Mouse (Mus musculus): ENCODE data around the gene Kpna6.
A peak's percentile ranks its signal among the peaks of the same experiment; 100 is the strongest.

The Kpna6 gene

GRCm38 (mm10) chr4:129618031-129618430 is 54.5 kb downstream of the Kpna6 start:
- no peak for DNase-seq (ENCODE audit: low read depth)

- no peak for DNase-seq (ENCODE audit: low read depth)
Measured at GRCm38 (mm10) chr4:129617121-129617641, 55.4 kb downstream of the Kpna6 start.

GRCm38 (mm10) chr4:129616631-129617030 is 55.9 kb downstream of the Kpna6 start:
- DNase-seq (ENCODE audit: low read depth): no peak

- no peak for DNase-seq (ENCODE audit: low read depth)
Measured at GRCm38 (mm10) chr4:129615801-129616290, 56.7 kb downstream of the Kpna6 start.

- no peak for DNase-seq (ENCODE audit: low read depth)
Measured at GRCm38 (mm10) chr4:129614093-129614492, 58.5 kb downstream of the Kpna6 start, which contains the start of gene Dcdc2b. Dcdc2b (minus strand) TSS chr4:129614257.

GRCm38 (mm10) chr4:129610472-129610871 is 62.1 kb downstream of the Kpna6 start:
- DNase-seq (ENCODE audit: low read depth): no peak

- DNase-seq (ENCODE audit: low read depth): peak; percentile 61
Measured at GRCm38 (mm10) chr4:129610026-129610425, 62.5 kb downstream of the Kpna6 start.

GRCm38 (mm10) chr4:129609139-129609631 is 63.4 kb downstream of the Kpna6 start:
- no peak for DNase-seq (ENCODE audit: low read depth)

GRCm38 (mm10) chr4:129608426-129609025 is 64.0 kb downstream of the Kpna6 start:
- DNase-seq (ENCODE audit: low read depth): peak; percentile 92

- DNase-seq (ENCODE audit: low read depth): peak; percentile 88
Measured at GRCm38 (mm10) chr4:129600233-129601158, 72.1 kb downstream of the Kpna6 start, which contains the start of the genes Eif3i and Tmem234. Eif3i (minus strand) TSS chr4:129600648. Tmem234 (plus strand) TSS chr4:129600668.

Data from naive thymus-derived CD4-positive, alpha-beta T cell, adult 2 months (primary cell).